Mouse (Mus musculus) liver, embryonic 11.5 days (tissue): ENCODE data around the gene Pold1. TPM values are rescaled to one million over a fixed set of nuclear protein-coding genes. Genes with fewer than 3 reads are reported as not detected.

ENCODE experiments used
- ATAC-seq: fragments of 200-750 bp; cut with Nextera tagmentation; replicated peaks from 2 replicates; pipeline ENCODE4 v1.8.0; 2017; ENCODE audit warnings: moderate number of reproducible peaks, mild to moderate bottlenecking, moderate TSS enrichment, moderate library complexity; ENCODE audit not compliant: low FRiP score
- DNase-seq: peaks from one replicate; pipeline ENCODE4 v3.0.0-alpha.2; 2017; ENCODE audit warnings: low spot score
- H3K27ac ChIP-seq: fragments of 300-500 bp; sonication (generic); 2 replicates; pipeline ENCODE4 v1.5.1; 2014; ENCODE audit warnings: mild to moderate bottlenecking, low read depth, low read length, control low read depth
- H3K27me3 ChIP-seq: fragments of 300-500 bp; sonication (generic); replicated peaks from 2 replicates; pipeline ENCODE4 v1.6.1; 2014; ENCODE audit warnings: low read length, mixed read lengths; ENCODE audit not compliant: control insufficient read depth, insufficient read depth
- H3K36me3 ChIP-seq: fragments of 300-500 bp; sonication (generic); 2 replicates; pipeline ENCODE4 v1.6.1; 2014; ENCODE audit warnings: mild to moderate bottlenecking, low read length, moderate library complexity, mixed read lengths; ENCODE audit not compliant: control insufficient read depth, insufficient read depth
- H3K4me1 ChIP-seq: fragments of 300-500 bp; sonication (generic); replicated peaks from 2 replicates; pipeline ENCODE4 v1.6.1; 2014; ENCODE audit warnings: low read length, mixed read lengths; ENCODE audit not compliant: control insufficient read depth, insufficient read depth
- H3K4me2 ChIP-seq: fragments of 300-500 bp; sonication (generic); 2 replicates; pipeline ENCODE4 v1.6.1; 2014; ENCODE audit warnings: mild to moderate bottlenecking, control low read depth, moderate library complexity
- H3K4me3 ChIP-seq: fragments of 300-500 bp; sonication (generic); 2 replicates; pipeline ENCODE4 v1.5.1; 2014; ENCODE audit warnings: low read depth, low read length, control low read depth
- H3K9ac ChIP-seq: fragments of 300-500 bp; sonication (generic); 2 replicates; pipeline ENCODE4 v1.6.1; 2014; ENCODE audit warnings: low read depth, low read length, control low read depth
- H3K9me3 ChIP-seq: fragments of 300-500 bp; sonication (generic); 2 replicates; pipeline ENCODE4 v1.6.1; 2016; ENCODE audit warnings: low read length, inconsistent platforms, mixed read lengths; ENCODE audit not compliant: control insufficient read depth
- WGBS: fragments of 180-500 bp; shearing (Covaris S2); extraction: QIAGEN DNeasy Blood & Tissue Kit; methylation state at CpG from one replicate; pipeline ENCODE4 v1.1.7; 2014; 5-methylcytosine and 5-hydroxymethylcytosine counted together
- polyA plus RNA-seq: library from polyadenylated mRNA; unstranded; fragments of >200 nt; fragmentation: Nextera tagmentation; extraction: Ambion mirVana; gene quantifications from 2 replicates; pipeline ENCODE4 v1.2.1, GENCODE M21; 2014

The Pold1 gene
- polyA plus RNA-seq, 1 experiment from 2014 or later = 119 TPM

DNA sequence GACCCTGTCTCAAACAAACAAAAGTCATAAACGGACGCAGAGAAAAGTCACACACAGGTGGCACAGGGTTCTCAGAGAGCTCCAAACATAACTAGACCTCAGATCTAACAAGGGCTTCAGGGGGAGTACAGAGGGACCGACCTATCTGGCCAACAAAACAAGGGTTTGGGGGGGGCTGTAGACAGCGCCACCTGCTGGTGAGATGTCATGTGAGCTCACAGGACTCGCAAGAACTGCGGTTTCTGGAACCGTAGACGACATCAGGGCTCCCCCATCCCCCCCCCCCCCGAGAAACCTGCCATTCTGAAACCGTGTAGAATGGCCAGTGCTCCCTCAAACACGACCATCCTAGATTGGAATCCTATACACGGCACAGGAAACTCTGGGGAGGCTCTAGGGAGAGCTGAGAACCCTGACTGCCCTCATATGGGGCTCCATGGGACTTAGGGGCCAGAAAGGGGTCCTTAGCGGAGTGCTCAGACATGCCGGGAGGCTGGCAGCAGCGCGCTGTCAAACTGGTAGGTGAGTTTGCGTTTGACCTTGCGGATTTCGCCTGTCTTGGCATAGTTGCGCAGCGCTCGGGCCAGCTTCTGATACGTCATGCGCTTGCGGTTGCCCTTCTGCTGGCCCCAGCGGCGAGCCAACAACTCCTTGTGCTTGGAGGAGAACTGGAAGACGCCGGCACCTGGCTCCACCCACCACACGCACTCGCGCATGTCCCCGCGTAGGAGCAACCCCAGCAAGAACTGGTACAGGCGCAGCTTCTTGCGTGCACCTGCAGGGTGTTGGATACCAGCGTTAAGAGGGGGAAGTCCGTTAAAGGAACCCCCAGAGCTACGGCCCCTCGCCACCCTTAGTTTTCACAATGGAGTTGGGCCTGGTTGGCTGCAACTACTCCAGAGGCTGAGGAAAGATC is 20.9 kb downstream of the Pold1 start:
- peaks cover 50% of the 10 kb centered on the region for H3K27me3 ChIP-seq
- peak overlapping the region; percentile 91 for H3K4me2 ChIP-seq
- peak overlapping the region; percentile 68; the same call in 1 of the 2 replicates for H3K9ac ChIP-seq
- peaks cover 7% of the 10 kb centered on the region for H3K4me1 ChIP-seq
- H3K36me3 ChIP-seq = peaks cover under 1% of the 10 kb centered on the region; the same call in 1 of the 2 replicates
- peak overlapping the region; percentile 52 for H3K4me3 ChIP-seq
- DNase-seq (peak; percentile 73), ATAC-seq (peak; percentile 68)
- no peaks in the 10 kb centered on the region for H3K9me3 ChIP-seq
- H3K27ac ChIP-seq = no peak overlapping the region
- WGBS = 4% methylated on average over 40 of the region's 40 CpGs

DNA sequence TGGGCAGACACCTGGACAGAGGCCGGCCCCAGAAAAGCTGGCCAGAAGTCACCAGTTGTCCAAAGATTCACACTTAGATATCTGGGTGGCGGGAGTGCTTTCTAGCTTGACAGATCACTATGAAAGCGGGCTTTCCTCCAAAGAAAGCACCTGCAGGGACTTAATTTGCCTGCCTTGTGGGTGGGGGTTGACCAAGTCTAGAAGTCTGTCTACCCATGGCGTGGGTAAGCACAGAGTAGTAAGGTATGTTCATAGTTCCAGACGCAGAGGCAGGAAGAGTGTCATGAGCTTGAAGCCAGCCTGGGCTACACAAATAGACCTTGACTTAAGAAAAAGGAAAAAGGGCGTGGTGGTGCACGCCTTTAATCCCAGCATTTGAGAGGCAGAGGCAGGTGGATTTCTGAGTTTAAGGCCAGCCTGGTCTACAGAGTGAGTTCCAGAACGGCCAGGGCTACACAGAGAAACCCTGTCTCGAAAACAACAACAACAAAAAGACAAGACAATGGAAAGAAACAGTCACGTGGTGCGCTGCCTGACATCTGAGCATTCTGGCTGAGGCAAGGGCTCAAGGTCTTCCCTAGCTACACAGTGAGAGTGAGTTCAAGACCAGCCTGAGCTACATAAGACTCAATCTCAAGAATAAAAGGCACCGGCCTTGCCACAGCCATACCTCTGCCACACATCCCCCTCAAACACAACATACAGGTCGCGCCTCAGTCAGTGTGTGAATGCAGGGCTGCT is 22.1 kb downstream of the Pold1 start:
- Histone ChIP-seq H3K27me3 (peaks cover 61% of the 10 kb centered on the region), H3K36me3 (no peaks in the 10 kb centered on the region), H3K4me1 (peaks cover 7% of the 10 kb centered on the region), H3K9ac (no peak overlapping the region), H3K9me3 (no peaks in the 10 kb centered on the region), H3K4me3 (no peak overlapping the region), H3K4me2 (no peak overlapping the region), H3K27ac (no peak overlapping the region)
- no peak for ATAC-seq
- DNase-seq = no peak
- 79% methylated on average over 14 of the region's 14 CpGs for WGBS

DNA sequence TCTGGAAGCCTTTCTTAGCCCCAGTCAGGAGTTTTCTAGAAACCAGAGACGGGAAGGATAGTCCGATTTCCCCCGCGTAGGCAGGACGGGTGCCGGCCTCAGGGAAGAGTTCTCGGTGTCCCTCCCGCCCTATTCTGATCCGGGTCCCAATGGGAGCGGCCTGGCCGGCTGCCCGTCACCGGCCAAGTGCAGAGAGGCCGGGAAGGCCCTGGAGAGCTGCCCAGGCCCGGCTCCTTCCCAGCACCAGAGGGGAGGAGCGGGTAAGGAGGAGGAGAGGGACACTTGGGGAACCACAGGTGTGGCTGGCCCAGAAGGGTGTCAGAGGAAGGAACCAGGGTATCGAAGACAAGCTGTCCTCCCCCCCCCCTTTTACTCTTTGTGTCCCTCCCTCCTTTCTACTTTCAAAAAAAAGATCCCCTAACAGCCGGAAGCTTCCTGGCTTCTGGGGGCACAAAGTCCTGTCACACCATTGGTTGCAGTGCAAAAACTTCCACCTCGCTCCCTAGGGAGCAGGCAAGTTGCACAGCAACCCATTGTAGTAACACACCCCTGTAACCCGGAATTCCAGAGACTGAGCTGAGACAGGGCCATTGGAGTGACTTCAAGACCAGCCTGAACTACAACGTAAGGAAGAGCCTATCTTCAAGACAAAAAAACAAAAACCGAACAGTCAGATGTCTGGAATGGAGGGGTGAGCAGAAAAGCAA is 23.4 kb downstream of the Pold1 start:
- no peak overlapping the region for H3K27ac ChIP-seq
- DNase-seq (no peak), ATAC-seq (no peak)
- H3K9ac ChIP-seq = no peak overlapping the region
- H3K4me2 ChIP-seq = no peak overlapping the region
- H3K4me1 ChIP-seq = peaks cover 7% of the 10 kb centered on the region
- WGBS = 24% methylated on average over 22 of the region's 22 CpGs
- no peaks in the 10 kb centered on the region for H3K36me3 ChIP-seq
- H3K4me3 ChIP-seq = no peak overlapping the region
- H3K27me3 ChIP-seq = peaks cover 68% of the 10 kb centered on the region
- H3K9me3 ChIP-seq = no peaks in the 10 kb centered on the region

DNA sequence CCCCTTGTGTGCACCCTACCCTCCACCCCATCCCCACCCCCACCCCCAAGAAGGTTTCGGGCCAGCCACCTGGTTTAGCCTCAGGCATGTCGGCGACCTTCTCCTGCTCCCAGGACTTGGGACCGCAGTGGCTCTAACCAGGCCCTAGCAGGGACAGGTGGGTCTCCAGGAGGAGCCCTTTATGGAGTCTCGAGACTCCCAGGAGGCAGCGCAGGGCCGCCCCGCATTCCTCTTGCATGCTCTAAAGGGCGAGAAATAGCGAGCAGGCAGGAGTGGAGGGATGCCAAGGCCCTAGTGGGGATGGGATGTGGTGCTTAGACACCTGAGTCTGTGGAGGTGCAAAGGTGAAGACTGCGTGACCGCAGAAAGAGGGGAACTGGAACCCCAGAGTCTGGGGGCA is 24.1 kb downstream of the Pold1 start, which contains the start of gene Mybpc2:
Gene Mybpc2, minus strand, starts transcription at position 155 of the 400 bp plus-strand sequence.
- H3K27ac ChIP-seq = no peak within 1 kb of the TSS
- no peak for ATAC-seq
- H3K4me3 ChIP-seq = no peak within 1 kb of the TSS
- H3K4me2 ChIP-seq = no peak within 1 kb of the TSS
- peaks cover 7% of the 10 kb centered on the region for H3K4me1 ChIP-seq
- DNase-seq = no peak
- no peaks in the 10 kb centered on the region for H3K9me3 ChIP-seq
- no peak within 1 kb of the TSS for H3K9ac ChIP-seq
- H3K27me3 ChIP-seq = peaks cover 68% of the 10 kb centered on the region
- no peaks in the 10 kb centered on the region for H3K36me3 ChIP-seq
- 28% methylated on average over 12 of the region's 12 CpGs for WGBS

DNA sequence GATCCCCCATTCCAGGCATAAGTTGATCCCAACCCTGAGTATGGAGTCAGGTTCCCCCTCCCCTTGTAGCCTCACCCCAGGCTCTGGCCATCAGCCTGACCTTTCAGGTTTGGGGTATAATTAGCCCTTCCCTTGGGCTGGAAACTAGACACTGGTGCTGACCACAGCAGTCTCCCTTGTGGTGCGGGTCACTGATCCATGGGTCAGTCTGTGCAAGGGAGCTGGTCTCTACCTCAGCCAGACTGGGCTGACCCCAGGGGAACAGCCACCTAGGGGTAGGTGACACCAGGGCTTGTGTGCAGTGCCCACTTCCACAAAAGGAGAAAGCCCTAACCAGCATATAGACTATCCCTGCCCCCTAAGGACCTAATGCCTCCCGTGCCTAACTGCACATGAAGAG is 25.6 kb downstream of the Pold1 start:
- Histone ChIP-seq H3K27ac (no peak overlapping the region), H3K36me3 (no peaks in the 10 kb centered on the region), H3K27me3 (peaks cover 63% of the 10 kb centered on the region), H3K4me3 (no peak overlapping the region), H3K4me1 (peaks cover 4% of the 10 kb centered on the region), H3K4me2 (no peak overlapping the region), H3K9me3 (no peaks in the 10 kb centered on the region), H3K9ac (no peak overlapping the region)
- DNase-seq (no peak), ATAC-seq (no peak)
- 73% methylated on average over 2 of the region's 2 CpGs for WGBS

DNA sequence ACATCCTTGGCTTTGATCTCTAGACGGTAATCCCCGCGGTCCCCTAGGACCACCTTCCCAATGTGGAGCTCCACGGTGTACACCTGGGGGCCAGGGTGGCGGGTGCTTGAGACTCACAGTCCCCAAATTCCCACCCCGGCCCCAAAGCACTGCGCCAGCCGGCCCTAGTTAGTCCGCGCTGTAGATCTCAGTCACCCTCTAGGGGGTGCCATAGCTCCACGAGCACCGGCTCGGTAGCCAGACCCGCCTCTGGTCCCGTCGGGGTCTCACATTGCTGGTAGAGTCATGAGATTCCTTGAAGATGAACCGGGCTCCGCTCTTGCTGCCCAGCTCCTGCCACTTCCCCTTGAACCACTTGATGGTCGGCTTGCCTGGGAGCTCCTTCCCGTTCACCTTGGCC is 26.9 kb downstream of the Pold1 start:
- Histone ChIP-seq H3K27me3 (peaks cover 55% of the 10 kb centered on the region), H3K9me3 (no peaks in the 10 kb centered on the region), H3K4me2 (no peak overlapping the region), H3K4me3 (no peak overlapping the region), H3K9ac (no peak overlapping the region), H3K4me1 (no peaks in the 10 kb centered on the region), H3K27ac (no peak overlapping the region), H3K36me3 (no peaks in the 10 kb centered on the region)
- 1% methylated on average over 20 of the region's 20 CpGs for WGBS
- ATAC-seq (peak; percentile 60), DNase-seq (peak; percentile 50)

DNA sequence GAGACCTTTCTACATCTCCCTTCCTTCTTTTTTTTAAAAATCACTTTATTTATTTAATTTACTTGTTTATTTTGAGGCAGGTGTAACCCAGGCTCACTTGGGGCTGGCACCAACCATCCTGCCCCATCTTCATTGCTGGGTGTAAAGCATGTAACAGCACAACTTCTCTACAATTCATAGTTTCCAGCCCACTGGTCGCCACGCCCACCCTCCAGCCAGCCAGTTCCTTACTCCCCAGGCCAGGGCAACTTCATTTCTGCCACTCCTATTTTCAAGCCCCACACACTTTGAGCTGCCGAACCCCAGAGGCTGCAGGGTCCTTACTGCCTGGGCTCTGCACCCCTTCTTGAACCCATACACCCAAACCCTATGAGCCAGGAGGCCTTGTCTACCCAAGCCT is 27.7 kb downstream of the Pold1 start:
- 49% methylated on average over 3 of the region's 3 CpGs for WGBS
- H3K4me2 ChIP-seq = no peak overlapping the region
- H3K4me1 ChIP-seq = no peaks in the 10 kb centered on the region
- H3K36me3 ChIP-seq = no peaks in the 10 kb centered on the region
- H3K9ac ChIP-seq = no peak overlapping the region
- ATAC-seq = no peak
- no peak for DNase-seq
- H3K27me3 ChIP-seq = peaks cover 56% of the 10 kb centered on the region
- H3K4me3 ChIP-seq = no peak overlapping the region
- no peaks in the 10 kb centered on the region for H3K9me3 ChIP-seq
- H3K27ac ChIP-seq = no peak overlapping the region

DNA sequence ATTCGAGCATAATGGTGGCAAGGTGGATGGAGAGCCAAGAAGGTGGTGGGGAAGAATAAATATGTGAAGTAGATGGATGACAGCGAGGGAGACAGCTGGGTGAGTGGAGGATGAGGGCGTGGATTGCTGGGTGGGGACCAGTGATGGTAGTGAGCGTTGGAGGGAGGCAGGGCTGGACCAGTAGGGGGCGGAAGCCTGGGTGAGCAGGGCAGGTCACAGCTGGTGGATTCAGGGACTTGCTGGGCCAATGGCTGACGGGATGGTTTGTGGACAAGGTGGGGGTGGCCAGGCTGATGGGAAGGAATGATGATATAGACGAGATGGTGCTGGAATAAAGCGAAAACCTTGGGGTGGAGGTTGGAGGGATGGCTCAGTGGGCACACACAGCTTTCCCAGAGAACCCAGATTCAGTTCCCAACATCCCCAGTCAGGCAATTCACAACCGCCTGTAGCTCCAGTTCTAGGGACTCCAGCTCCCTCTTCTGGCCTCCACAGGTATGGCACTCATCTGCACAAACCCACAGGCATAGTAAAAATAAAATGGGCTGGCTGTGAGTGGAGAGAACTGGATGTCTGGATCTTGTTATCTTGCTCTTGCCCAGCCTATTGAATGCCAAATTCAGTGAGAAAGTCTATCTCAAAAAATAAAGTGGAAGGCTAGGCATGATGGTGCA is 29.3 kb downstream of the Pold1 start:
- Histone ChIP-seq H3K36me3 (no peaks in the 10 kb centered on the region), H3K27ac (no peak overlapping the region), H3K4me3 (no peak overlapping the region), H3K9ac (no peak overlapping the region), H3K4me1 (no peaks in the 10 kb centered on the region), H3K27me3 (peaks cover 43% of the 10 kb centered on the region), H3K4me2 (no peak overlapping the region), H3K9me3 (no peaks in the 10 kb centered on the region)
- 66% methylated on average over 9 of the region's 9 CpGs for WGBS
- ATAC-seq (no peak), DNase-seq (no peak)
